Mouse (Mus musculus): ENCODE measurements around the gene Il34. TPM values are rescaled to one million over a fixed set of nuclear protein-coding genes. Genes with fewer than 3 reads are reported as not detected.

Il34 gene
- polyA plus RNA-seq (2012; ENCODE audit: insufficient read depth, insufficient read length, low replicate concordance, missing spikeins), result not detected in 2 replicates

DNA sequence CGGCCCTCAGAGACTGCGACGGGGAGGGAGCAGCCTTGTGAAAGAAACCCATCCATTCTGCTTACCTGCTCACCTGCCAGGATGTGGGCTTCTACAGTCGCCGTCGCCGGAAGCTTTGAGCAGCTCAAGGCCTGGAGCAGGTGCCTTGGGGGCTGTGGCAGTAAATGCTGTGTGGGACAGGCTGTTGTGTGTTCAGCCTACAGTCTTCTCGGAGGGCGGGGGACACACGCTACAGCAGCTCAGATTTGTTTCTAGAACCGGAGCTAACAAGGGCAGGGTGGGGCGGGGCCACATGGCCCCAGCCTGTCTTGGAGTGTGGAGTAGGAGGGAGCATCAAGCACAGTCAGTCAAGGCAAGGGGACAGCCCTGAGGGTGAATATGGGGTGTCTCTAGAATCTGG is at the start of gene Il34:
Gene Il34 (minus strand): TSS at position 256 of the 400 bp plus-strand sequence.
- TF ChIP-seq POLR2A (IDR thresholded peaks at IDR 0.05; ENCODE audit: insufficient read depth, low read depth, low read length) (no peak), CTCF (IDR thresholded peaks at IDR 0.05; ENCODE audit: insufficient read depth, low read depth, low read length) (no peak)
- H3K4me3 ChIP-seq (ENCODE audit: insufficient read depth, low read depth, low read length), result peak within 1 kb of the TSS; percentile 24; the same call in 1 of the 2 replicates
- no peak within 1 kb of the TSS for H3K27ac ChIP-seq (ENCODE audit: insufficient read depth, low read depth, low read length)
- H3K4me1 ChIP-seq (ENCODE audit: control insufficient read depth, insufficient read depth, low read length), result peaks cover 11% of the 10 kb centered on the region
- 31% methylated on average over 12 of the region's 12 CpGs for WGBS

DNA sequence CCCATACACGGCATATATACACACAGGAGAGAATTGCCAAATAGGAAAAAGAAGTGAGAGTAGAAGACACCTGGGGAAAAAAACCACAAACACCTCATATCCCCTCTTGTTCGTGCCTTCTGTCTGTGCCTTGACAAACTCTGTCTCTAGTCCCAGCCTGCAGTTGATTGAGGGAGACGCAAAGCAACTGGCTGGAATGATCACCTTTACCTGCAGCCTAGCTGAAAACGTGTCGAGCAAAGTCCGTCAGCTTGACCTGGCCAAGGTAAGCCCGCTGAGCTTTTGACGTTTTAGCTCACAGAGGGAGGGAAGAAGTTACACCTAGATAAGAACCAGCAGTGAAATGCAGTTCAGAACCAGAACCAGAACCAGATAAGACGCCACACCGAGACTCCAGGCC is 45.5 kb upstream of the Il34 start:
- TF ChIP-seq POLR2A (IDR thresholded peaks at IDR 0.05; ENCODE audit: insufficient read depth, low read depth, low read length) (no peak), CTCF (IDR thresholded peaks at IDR 0.05; ENCODE audit: insufficient read depth, low read depth, low read length) (no peak)
- WGBS, result 96% methylated on average over 10 of the region's 10 CpGs
- Histone ChIP-seq H3K27ac (ENCODE audit: insufficient read depth, low read depth, low read length) (no peak overlapping the region), H3K4me1 (ENCODE audit: control insufficient read depth, insufficient read depth, low read length) (no peaks in the 10 kb centered on the region), H3K4me3 (ENCODE audit: insufficient read depth, low read depth, low read length) (no peak overlapping the region)

DNA sequence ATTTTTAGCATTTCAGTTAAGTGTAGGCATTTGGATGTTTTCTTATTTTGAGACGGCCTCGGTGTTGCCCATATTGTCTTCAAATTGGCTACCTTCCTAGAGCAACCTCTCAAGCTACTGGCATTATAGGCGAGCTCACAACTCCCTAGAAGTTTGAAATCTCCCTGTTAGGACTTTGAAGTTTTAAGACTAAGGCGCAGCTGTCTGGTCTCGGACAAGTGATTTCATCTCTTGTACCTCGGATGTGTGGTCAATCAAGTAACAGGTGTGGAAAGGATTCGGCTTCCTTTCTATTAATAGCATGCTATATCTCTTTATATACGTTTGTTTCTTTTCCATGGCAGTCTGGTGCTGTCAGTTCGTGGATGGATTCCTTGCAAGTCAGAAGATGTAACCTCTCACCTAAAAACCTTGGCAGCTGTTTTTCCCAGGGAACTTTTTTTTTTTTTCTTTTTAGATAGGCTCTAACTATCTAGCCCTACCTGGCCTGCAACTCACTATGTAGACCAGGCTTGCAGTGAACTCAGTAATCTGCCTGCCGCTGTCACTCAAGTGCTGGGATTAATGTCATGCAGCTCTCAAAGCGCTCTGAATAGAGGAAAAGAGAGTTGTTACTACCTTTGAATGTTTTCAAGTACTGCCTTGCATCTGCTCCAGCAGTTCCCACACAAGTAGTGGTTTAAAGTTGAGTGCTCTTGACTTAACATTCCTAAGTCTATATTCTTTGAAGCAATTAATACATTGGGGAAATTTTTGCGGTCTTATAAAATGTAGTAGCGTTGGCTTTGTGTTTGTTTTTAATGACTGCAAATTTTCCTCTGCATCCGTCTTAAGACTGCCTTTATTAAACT is 42.1 kb upstream of the Il34 start:
- TF ChIP-seq CTCF (IDR thresholded peaks at IDR 0.05; ENCODE audit: insufficient read depth, low read depth, low read length) (no peak), POLR2A (IDR thresholded peaks at IDR 0.05; ENCODE audit: insufficient read depth, low read depth, low read length) (no peak)
- Histone ChIP-seq H3K27ac (ENCODE audit: insufficient read depth, low read depth, low read length) (no peak overlapping the region), H3K4me1 (ENCODE audit: control insufficient read depth, insufficient read depth, low read length) (0 out of 2 replicates have a peak, but pooled peaks cover 2% of the 10 kb centered on the region), H3K4me3 (ENCODE audit: insufficient read depth, low read depth, low read length) (no peak overlapping the region)
- 52% methylated on average over 14 of the region's 14 CpGs for WGBS

- Histone ChIP-seq H3K4me1 (ENCODE audit: control insufficient read depth, insufficient read depth, low read length) (0 out of 2 replicates have a peak, but pooled peaks cover 2% of the 10 kb centered on the region), H3K27ac (ENCODE audit: insufficient read depth, low read depth, low read length) (peak overlapping the region; percentile 35), H3K4me3 (ENCODE audit: insufficient read depth, low read depth, low read length) (peak overlapping the region; percentile 100)
- TF ChIP-seq POLR2A (IDR thresholded peaks at IDR 0.05; ENCODE audit: insufficient read depth, low read depth, low read length), result no peak
- no peak for TF ChIP-seq CTCF (IDR thresholded peaks at IDR 0.05; ENCODE audit: insufficient read depth, low read depth, low read length)
- under 1% methylated on average over 13 of the region's 13 CpGs for WGBS
These were observed 41.4 kb upstream of the Il34 start for GRCm38 (mm10) chr8:110847171-110847549.

DNA sequence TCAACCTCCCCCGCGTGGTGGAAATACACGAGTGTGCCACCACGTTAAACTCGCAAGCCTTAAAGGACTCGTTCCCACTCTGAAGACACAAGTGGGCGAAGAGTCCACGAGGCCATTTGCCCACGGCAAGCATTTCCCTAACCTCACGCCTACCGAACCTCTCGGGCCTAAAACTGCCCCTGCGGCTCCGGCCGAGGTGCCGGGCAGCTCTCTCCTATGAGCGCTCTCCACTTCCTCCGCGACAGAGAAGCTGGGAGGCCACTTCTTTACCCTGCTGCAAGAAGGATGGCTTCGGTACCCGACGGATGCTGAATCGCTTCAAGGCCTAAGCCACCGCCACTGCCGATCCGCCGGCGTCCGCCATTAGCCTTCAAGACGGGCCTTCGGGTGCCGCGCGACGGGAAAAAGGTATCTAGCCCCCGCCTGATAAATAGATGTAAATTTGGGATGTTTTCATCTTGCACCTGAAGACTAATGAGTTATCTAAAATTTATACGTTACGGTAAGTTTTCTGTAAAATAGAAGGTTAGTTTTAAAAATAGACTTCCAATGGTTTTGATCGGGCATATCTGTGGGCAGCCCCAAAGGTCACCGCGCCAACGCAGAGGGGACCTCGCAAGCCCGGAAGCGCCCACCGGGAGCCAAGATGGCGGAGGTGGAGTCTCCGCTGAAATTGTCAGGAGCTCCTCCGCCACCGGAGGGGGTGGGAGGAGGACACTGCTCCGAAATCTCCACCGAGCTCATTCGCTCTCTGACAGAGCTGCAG is 40.9 kb upstream of the Il34 start, which contains the start of the genes Cog4 and Sf3b3:
Gene Cog4 (plus strand): TSS at position 196 of the 766 bp plus-strand sequence.
Gene Sf3b3 (minus strand): TSS at position 383 of the 766 bp plus-strand sequence.
- no peak for TF ChIP-seq CTCF (IDR thresholded peaks at IDR 0.05; ENCODE audit: insufficient read depth, low read depth, low read length)
- TF ChIP-seq POLR2A (IDR thresholded peaks at IDR 0.05; ENCODE audit: insufficient read depth, low read depth, low read length), result peak; percentile 90
- Histone ChIP-seq H3K4me1 (ENCODE audit: control insufficient read depth, insufficient read depth, low read length) (0 out of 2 replicates have a peak, but pooled peaks cover 2% of the 10 kb centered on the region), H3K27ac (ENCODE audit: insufficient read depth, low read depth, low read length) (peak within 1 kb of the TSS; percentile 35), H3K4me3 (ENCODE audit: insufficient read depth, low read depth, low read length) (peak within 1 kb of the TSS; percentile 100)
- WGBS, result under 1% methylated on average over 53 of the region's 53 CpGs

GRCm38 (mm10) chr8:110845821-110846404 is 40.2 kb upstream of the Il34 start:
- 8% methylated on average over 17 of the region's 17 CpGs for WGBS
- H3K27ac ChIP-seq (ENCODE audit: insufficient read depth, low read depth, low read length), result peak overlapping the region; percentile 35
- TF ChIP-seq POLR2A (IDR thresholded peaks at IDR 0.05; ENCODE audit: insufficient read depth, low read depth, low read length) (no peak), CTCF (IDR thresholded peaks at IDR 0.05; ENCODE audit: insufficient read depth, low read depth, low read length) (no peak)
- H3K4me3 ChIP-seq (ENCODE audit: insufficient read depth, low read depth, low read length), result peak overlapping the region; percentile 68
- H3K4me1 ChIP-seq (ENCODE audit: control insufficient read depth, insufficient read depth, low read length), result 0 out of 2 replicates have a peak, but pooled peaks cover 2% of the 10 kb centered on the region

- Histone ChIP-seq H3K4me1 (ENCODE audit: control insufficient read depth, insufficient read depth, low read length) (0 out of 2 replicates have a peak, but pooled peaks cover 2% of the 10 kb centered on the region), H3K27ac (ENCODE audit: insufficient read depth, low read depth, low read length) (no peak overlapping the region), H3K4me3 (ENCODE audit: insufficient read depth, low read depth, low read length) (no peak overlapping the region)
- WGBS, result 49% methylated on average over 3 of the region's 3 CpGs
- TF ChIP-seq CTCF (IDR thresholded peaks at IDR 0.05; ENCODE audit: insufficient read depth, low read depth, low read length) (no peak), POLR2A (IDR thresholded peaks at IDR 0.05; ENCODE audit: insufficient read depth, low read depth, low read length) (no peak)
These were observed 39.2 kb upstream of the Il34 start for GRCm38 (mm10) chr8:110844941-110845340.

DNA sequence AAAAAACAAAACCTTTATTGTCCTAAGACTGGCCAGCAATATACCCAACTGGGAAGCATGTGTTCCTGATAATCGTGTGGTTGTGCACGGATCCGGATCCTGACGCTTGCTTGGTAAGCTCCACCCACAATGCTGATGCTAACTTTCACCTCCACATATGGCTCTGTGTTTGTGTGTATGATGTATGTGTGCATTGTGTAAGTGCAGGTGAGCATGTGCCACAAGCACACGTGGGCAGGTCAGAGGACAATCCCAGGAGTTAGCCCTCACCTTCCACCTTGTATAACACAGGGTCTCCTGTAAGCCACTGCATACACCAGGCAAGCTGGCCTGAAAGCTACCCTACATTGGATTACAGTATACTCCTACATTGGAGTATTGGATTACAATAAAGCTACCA is 37.5 kb upstream of the Il34 start:
- 67% methylated on average over 5 of the region's 5 CpGs for WGBS
- H3K4me1 ChIP-seq (ENCODE audit: control insufficient read depth, insufficient read depth, low read length), result 0 out of 2 replicates have a peak, but pooled peaks cover 2% of the 10 kb centered on the region
- TF ChIP-seq POLR2A (IDR thresholded peaks at IDR 0.05; ENCODE audit: insufficient read depth, low read depth, low read length), result no peak
- no peak for TF ChIP-seq CTCF (IDR thresholded peaks at IDR 0.05; ENCODE audit: insufficient read depth, low read depth, low read length)
- H3K4me3 ChIP-seq (ENCODE audit: insufficient read depth, low read depth, low read length), result no peak overlapping the region
- H3K27ac ChIP-seq (ENCODE audit: insufficient read depth, low read depth, low read length), result no peak overlapping the region

All from olfactory bulb, adult 2 months (tissue).